Mouse (Mus musculus) olfactory bulb, adult 2 months (tissue): ENCODE data around the gene Tubgcp5. TPM values are rescaled to one million over a fixed set of nuclear protein-coding genes. Genes with fewer than 3 reads are reported as not detected.

Source experiments
- H3K27ac ChIP-seq: fragments of 200-500 bp; 2 replicates; pipeline ENCODE4 v1.5.1; 2012; ENCODE audit warnings: low read depth, low read length; ENCODE audit not compliant: insufficient read depth
- H3K4me1 ChIP-seq: fragments of 200-500 bp; 2 replicates; pipeline ENCODE4 v1.6.1; 2012; ENCODE audit warnings: low read length; ENCODE audit not compliant: control insufficient read depth, insufficient read depth
- H3K4me3 ChIP-seq: fragments of 200-500 bp; 2 replicates; pipeline ENCODE4 v1.5.1; 2012; ENCODE audit warnings: mild to moderate bottlenecking, low read depth, low read length, moderate library complexity; ENCODE audit not compliant: insufficient read depth
- CTCF ChIP-seq: fragments of 200-500 bp; IDR thresholded peaks from 2 replicates; pipeline ENCODE4 v1.5.1; 2012; ENCODE audit warnings: low read depth, mild to moderate bottlenecking, low read length, moderate library complexity; ENCODE audit not compliant: insufficient read depth
- POLR2A ChIP-seq: fragments of 200-500 bp; IDR thresholded peaks from 2 replicates; pipeline ENCODE4 v1.6.1; 2012; ENCODE audit warnings: mild to moderate bottlenecking, low read depth, low read length, moderate library complexity; ENCODE audit not compliant: insufficient read depth
- WGBS: fragments of 180-500 bp; shearing (Covaris S2); methylation state at CpG from one replicate; pipeline ENCODE4 v1.1.7; 2018; 5-methylcytosine and 5-hydroxymethylcytosine counted together
- polyA plus RNA-seq: library from polyadenylated mRNA; stranded (reverse); fragments of >200 nt; gene quantifications from 2 replicates; pipeline ENCODE4 v1.2.4, GENCODE M21; 2012; ENCODE audit warnings: low replicate concordance; ENCODE audit not compliant: missing spikeins, insufficient read depth, insufficient read length

Tubgcp5 gene
- polyA plus RNA-seq, 1 experiment, result not detected

DNA sequence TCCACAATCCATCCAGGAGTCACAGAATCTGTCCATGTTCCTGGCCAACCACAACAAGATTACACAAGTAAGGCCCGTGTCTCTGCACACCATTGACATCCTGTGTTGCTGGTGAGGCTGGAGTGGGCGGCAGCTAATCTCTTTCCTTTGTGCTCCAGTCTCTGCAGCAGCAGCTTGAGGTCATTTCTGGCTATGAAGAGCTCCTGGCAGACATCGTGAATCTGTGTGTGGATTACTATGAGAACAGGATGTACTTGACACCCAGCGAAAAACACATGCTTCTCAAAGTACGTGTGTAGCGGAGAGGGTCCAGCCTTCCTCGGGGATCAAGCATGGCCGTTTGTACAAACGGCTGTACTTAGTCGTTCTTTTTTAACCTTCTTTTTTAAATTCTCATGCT, 83.8 kb downstream of the Tubgcp5 start:
- TF ChIP-seq CTCF (no peak), POLR2A (no peak)
- WGBS, result 73% methylated on average over 10 of the region's 10 CpGs
- Histone ChIP-seq H3K4me3 (no peak overlapping the region), H3K27ac (no peak overlapping the region), H3K4me1 (peaks cover 4% of the 10 kb centered on the region; the same call in 1 of the 2 replicates)

DNA sequence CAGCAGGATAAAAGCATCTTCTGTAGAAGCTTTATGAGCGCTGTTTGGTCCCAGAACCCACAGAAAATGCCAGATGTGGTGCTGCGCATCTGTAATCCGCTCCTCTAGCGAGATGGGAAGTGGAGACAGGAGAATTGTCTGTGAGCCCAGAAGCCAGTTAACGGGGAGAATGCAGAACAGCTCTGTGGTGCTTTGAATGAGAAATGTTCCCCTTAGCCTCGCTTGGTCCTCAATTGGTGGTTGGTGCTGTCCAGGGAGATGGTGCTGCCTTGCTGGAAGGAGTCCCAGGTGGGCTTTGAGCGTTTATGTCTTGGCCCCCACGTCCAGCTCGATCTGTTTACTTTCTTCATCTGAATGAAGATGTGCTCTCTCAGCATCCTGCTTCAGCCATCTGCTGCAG, 86.9 kb downstream of the Tubgcp5 start:
- no peak for TF ChIP-seq CTCF
- no peak overlapping the region for H3K4me3 ChIP-seq
- no peak overlapping the region for H3K27ac ChIP-seq
- 73% methylated on average over 9 of the region's 9 CpGs for WGBS
- H3K4me1 ChIP-seq, result peaks cover 4% of the 10 kb centered on the region; the same call in 1 of the 2 replicates

Other genes starting within 250 kb of the Tubgcp5 start
- gene Siglech, start 26.0 kb upstream of the Tubgcp5 start, polyA plus RNA-seq, result not detected in 2 replicates
- 665 TPM in 1 of 2 replicates, not detected in the other for gene Cyfip1, start 47.6 kb downstream of the Tubgcp5 start, polyA plus RNA-seq
- gene Nipa2, start 168.3 kb downstream of the Tubgcp5 start, polyA plus RNA-seq, result not detected in 2 replicates
- 95.7 TPM in 1 of 2 replicates, not detected in the other for gene Nipa1, start 225.8 kb downstream of the Tubgcp5 start, polyA plus RNA-seq